Mouse (Mus musculus) lung, embryonic 14.5 days (tissue): ENCODE measurements at regions not wholly inside any gene's neighbourhood (a gene's known extent, or its start where the extent isn't known, plus 50 kb on each side); places are given as distances from the start of the nearest gene placed in this dataset.

Source experiments
- ATAC-seq: fragments of 200-750 bp; cut with Nextera tagmentation; 2 replicates; pipeline ENCODE4 v1.8.0; 2017; ENCODE audit warnings: mild to moderate bottlenecking, moderate TSS enrichment, moderate library complexity; ENCODE audit not compliant: insufficient read depth
- DNase-seq: peaks from one replicate; pipeline ENCODE4 v3.0.0-alpha.2; 2015
- H3K27ac ChIP-seq: fragments of 300-500 bp; sonication (generic); 2 replicates; pipeline ENCODE4 v1.5.1; 2014; ENCODE audit warnings: low read depth, mild to moderate bottlenecking, moderate library complexity
- H3K27me3 ChIP-seq: fragments of 300-500 bp; sonication (generic); 2 replicates; pipeline ENCODE4 v1.6.1; 2014; ENCODE audit warnings: low read length, control low read depth; ENCODE audit not compliant: insufficient read depth
- H3K36me3 ChIP-seq: fragments of 300-500 bp; sonication (generic); 2 replicates; pipeline ENCODE4 v1.6.1; 2014; ENCODE audit warnings: control low read depth; ENCODE audit not compliant: insufficient read depth
- H3K4me1 ChIP-seq: fragments of 300-500 bp; sonication (generic); 2 replicates; pipeline ENCODE4 v1.6.1; 2014; ENCODE audit warnings: antibody characterized with exemption, control low read depth; ENCODE audit not compliant: insufficient read depth
- H3K4me2 ChIP-seq: fragments of 300-500 bp; sonication (generic); 2 replicates; pipeline ENCODE4 v1.6.1; 2014; ENCODE audit warnings: mild to moderate bottlenecking
- H3K4me3 ChIP-seq: fragments of 300-500 bp; sonication (generic); 2 replicates; pipeline ENCODE4 v1.5.1; 2014; ENCODE audit warnings: low read depth, low read length
- H3K9ac ChIP-seq: fragments of 300-500 bp; sonication (generic); 2 replicates; pipeline ENCODE4 v1.6.1; 2014
- H3K9me3 ChIP-seq: fragments of 300-500 bp; sonication (generic); 2 replicates; pipeline ENCODE4 v1.6.1; 2016; ENCODE audit warnings: low read depth, low read length, control low read depth
- CTCF ChIP-seq: IDR thresholded peaks from 2 replicates; pipeline ENCODE4 v1.5.1; 2016; ENCODE audit warnings: antibody characterized with exemption, low read depth
- WGBS: fragments of 180-500 bp; shearing (Covaris S2); extraction: QIAGEN DNeasy Blood & Tissue Kit; methylation state at CpG from one replicate; pipeline ENCODE4 v1.1.7; 2014; 5-methylcytosine and 5-hydroxymethylcytosine counted together

DNA sequence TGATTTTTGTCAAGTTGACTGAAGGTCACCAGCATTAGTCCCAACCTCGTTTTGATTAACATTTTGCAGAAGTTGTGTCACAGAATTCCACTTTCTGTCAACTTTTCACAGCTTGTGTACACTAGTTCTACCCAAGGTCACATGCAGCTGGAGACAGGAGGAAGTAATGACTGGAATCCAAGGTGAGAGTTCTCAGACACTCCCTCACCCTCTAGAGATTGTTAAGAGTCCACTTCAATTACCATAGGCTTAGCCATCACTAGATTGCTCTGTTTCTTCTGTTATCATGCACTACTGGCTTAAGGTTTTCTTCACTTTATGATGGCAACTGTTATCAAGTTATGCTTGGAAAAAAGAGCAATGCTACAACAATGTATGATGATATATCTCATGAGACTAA lies 379.0 kb downstream of the Samd5 start:
- DNase-seq (no peak), ATAC-seq (no peak)
- WGBS: 14% methylated on average over 1 of the region's 1 CpGs
- Histone ChIP-seq H3K9ac (no peak overlapping the region), H3K4me2 (no peak overlapping the region), H3K36me3 (no peaks in the 10 kb centered on the region), H3K4me3 (no peak overlapping the region), H3K27me3 (no peaks in the 10 kb centered on the region), H3K9me3 (no peaks in the 10 kb centered on the region), H3K27ac (no peak overlapping the region), H3K4me1 (no peaks in the 10 kb centered on the region)
- TF ChIP-seq CTCF: no peak

DNA sequence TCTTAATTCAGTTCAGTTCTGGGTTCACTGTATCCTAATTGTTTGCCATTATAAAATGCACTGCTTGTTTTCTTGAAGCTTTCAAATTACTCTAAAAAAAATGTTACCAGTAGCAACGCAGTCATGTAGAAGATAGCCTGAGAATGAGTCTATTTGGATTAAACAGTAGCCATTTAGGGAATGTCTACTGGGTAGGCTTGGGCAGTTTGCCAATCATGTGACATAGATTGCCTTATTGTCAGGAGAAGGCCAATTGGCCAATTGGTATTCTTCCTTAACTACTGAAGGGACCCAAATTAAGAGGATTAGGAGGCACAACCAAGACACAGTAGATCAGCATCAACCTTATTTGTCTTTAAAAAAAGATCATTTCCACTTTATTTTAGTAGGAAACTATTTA lies 379.7 kb downstream of the Samd5 start:
- no peak for TF ChIP-seq CTCF
- no peak overlapping the region for H3K9ac ChIP-seq
- H3K4me1 ChIP-seq: no peaks in the 10 kb centered on the region
- peak; percentile 37 for DNase-seq
- no peaks in the 10 kb centered on the region for H3K9me3 ChIP-seq
- H3K36me3 ChIP-seq: no peaks in the 10 kb centered on the region
- H3K27ac ChIP-seq: no peak overlapping the region
- WGBS: 73% methylated on average over 1 of the region's 1 CpGs
- no peak overlapping the region for H3K4me2 ChIP-seq
- no peaks in the 10 kb centered on the region for H3K27me3 ChIP-seq
- H3K4me3 ChIP-seq: no peak overlapping the region
- ATAC-seq: no peak

- TF ChIP-seq CTCF: no peak
- Histone ChIP-seq H3K9ac (no peak overlapping the region), H3K36me3 (no peaks in the 10 kb centered on the region), H3K4me3 (no peak overlapping the region), H3K4me2 (no peak overlapping the region), H3K27ac (no peak overlapping the region), H3K9me3 (no peaks in the 10 kb centered on the region), H3K4me1 (no peaks in the 10 kb centered on the region), H3K27me3 (no peaks in the 10 kb centered on the region)
- WGBS: 78% methylated on average over 2 of the region's 2 CpGs
- ATAC-seq (no peak), DNase-seq (no peak)
Observed at GRCm38 (mm10) chr10:9294620-9295019, 380.4 kb downstream of the Samd5 start.

DNA sequence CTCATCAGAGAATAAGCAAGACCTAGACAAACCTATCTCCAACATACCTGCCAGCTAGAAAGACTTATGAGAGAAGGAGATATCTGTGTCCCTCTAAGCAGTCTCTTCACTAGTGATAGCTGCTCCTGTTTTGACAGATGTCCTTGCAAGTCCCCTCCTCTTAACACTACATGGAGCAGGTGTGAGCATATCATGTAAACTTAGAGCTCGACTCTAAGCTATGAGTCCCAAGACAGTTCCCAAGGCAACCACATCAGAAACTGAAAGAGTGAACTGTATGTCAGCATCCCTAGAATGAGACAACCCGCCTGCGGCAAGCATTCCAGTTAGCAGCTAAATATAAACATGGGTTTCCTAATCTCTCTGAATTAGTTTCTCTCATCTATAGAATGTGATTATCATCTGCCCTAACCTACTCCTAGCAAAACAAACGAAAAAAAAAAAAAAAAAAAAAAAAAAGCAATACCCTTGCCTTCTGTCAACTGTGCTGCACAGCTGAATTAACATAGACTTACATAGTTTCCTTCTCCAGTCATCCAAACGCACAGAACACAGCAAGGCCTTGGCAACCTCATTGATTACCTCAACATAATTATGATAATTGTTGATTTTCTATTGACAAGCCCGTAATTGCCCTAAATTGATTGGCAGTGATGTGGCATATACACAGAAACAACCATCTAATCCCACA lies 383.4 kb downstream of the Samd5 start:
- H3K27me3 ChIP-seq: no peaks in the 10 kb centered on the region
- no peaks in the 10 kb centered on the region for H3K4me1 ChIP-seq
- H3K36me3 ChIP-seq: no peaks in the 10 kb centered on the region
- no peak for TF ChIP-seq CTCF
- H3K4me2 ChIP-seq: no peak overlapping the region
- no peaks in the 10 kb centered on the region for H3K9me3 ChIP-seq
- no peak overlapping the region for H3K4me3 ChIP-seq
- H3K27ac ChIP-seq: no peak overlapping the region
- DNase-seq (no peak), ATAC-seq (no peak)
- 41% methylated on average over 6 of the region's 6 CpGs for WGBS
- no peak overlapping the region for H3K9ac ChIP-seq

- no peak overlapping the region for H3K27ac ChIP-seq
- no peaks in the 10 kb centered on the region for H3K9me3 ChIP-seq
- no peaks in the 10 kb centered on the region for H3K36me3 ChIP-seq
- H3K4me1 ChIP-seq: no peaks in the 10 kb centered on the region
- no peak overlapping the region for H3K9ac ChIP-seq
- no peak overlapping the region for H3K4me2 ChIP-seq
- TF ChIP-seq CTCF: no peak
- DNase-seq (no peak), ATAC-seq (no peak)
- H3K27me3 ChIP-seq: no peaks in the 10 kb centered on the region
- H3K4me3 ChIP-seq: no peak overlapping the region
- WGBS: 83% methylated on average over 3 of the region's 3 CpGs
Observed at GRCm38 (mm10) chr10:9272940-9273339, 387.1 kb upstream of the Sash1 start.

- DNase-seq: peak; percentile 39
- ATAC-seq: peak; percentile 35; the same call in 1 of the 2 replicates
Observed at GRCm38 (mm10) chr10:9272243-9272642, 386.4 kb upstream of the Sash1 start.

DNA sequence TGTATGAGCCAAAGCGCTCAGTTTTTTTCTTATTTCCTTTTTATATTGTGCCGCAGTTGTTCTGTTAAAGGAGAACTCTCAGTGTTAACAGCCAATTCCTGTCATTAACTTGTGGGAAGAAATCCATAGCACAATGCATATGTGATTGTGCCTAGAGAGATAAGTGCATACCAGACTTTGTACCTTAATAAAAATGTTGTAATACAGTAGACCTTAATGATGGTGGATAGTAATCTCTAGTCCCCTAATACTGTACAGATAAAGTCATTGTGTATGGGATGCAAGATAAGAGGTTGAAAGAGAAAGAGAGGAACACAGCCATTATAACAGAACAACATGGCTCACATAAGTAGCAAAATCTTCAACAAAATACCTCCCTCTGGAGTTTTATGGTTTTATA lies 379.7 kb upstream of the Sash1 start:
- Histone ChIP-seq H3K27me3 (no peaks in the 10 kb centered on the region), H3K4me1 (no peaks in the 10 kb centered on the region), H3K9ac (no peak overlapping the region), H3K4me2 (no peak overlapping the region), H3K9me3 (no peaks in the 10 kb centered on the region), H3K4me3 (no peak overlapping the region), H3K27ac (no peak overlapping the region), H3K36me3 (no peaks in the 10 kb centered on the region)
- TF ChIP-seq CTCF: no peak
- ATAC-seq (no peak), DNase-seq (no peak)
- 82% methylated on average over 2 of the region's 2 CpGs for WGBS

More at GRCm38 (mm10) chr10:9272243-9272642, 386.4 kb upstream of the Sash1 start:
- no peaks in the 10 kb centered on the region for H3K4me1 ChIP-seq
- H3K27me3 ChIP-seq: no peaks in the 10 kb centered on the region
- WGBS: 34% methylated on average over 5 of the region's 5 CpGs
- H3K9ac ChIP-seq: no peak overlapping the region
- no peaks in the 10 kb centered on the region for H3K36me3 ChIP-seq
- H3K4me3 ChIP-seq: no peak overlapping the region
- no peaks in the 10 kb centered on the region for H3K9me3 ChIP-seq
- no peak overlapping the region for H3K4me2 ChIP-seq
- TF ChIP-seq CTCF: no peak
- H3K27ac ChIP-seq: no peak overlapping the region
